Mouse (Mus musculus): ENCODE results near the gene Prox2. TPM values are rescaled to one million over a fixed set of nuclear protein-coding genes. Genes with fewer than 3 reads are reported as not detected.
"Not testable (repeated sequence)": the region's sequence is repeated elsewhere in the genome, so short reads cannot be mapped to it uniquely, and the experiment has no call there.

The Prox2 gene
- polyA plus RNA-seq, 1 experiment from 2014 or later, result 3.1 TPM

DNA sequence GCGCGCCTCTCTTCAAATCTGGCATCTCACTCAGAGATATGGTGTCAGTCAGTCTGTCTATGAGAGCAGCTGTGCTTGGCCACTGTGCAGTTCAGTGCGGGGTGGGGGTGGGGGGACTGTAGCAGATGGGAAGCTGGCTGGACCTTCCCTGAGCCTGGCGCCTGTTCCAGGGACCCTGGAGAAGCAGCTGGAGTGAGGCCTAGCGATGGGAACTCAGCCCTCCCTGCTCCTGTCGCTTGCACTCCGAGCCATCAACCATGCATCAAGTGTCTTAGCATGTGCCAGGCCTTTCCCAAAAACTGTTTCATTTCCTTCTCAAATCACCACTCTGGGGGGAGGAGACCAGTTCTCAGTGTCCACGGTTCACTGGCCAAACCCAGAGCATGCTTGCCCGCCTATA lies 35.1 kb upstream of the Prox2 start:
- peak overlapping the region; percentile 55; the same call in 1 of the 2 replicates for H3K27ac ChIP-seq (replicated peaks)
- peaks cover 21% of the 10 kb centered on the region for H3K4me1 ChIP-seq
- H3K4me3 ChIP-seq (replicated peaks), result no peak overlapping the region
- H3K36me3 ChIP-seq, result no peaks in the 10 kb centered on the region
- peak; percentile 63 for ATAC-seq (ENCODE audit: insufficient number of reproducible peaks, low FRiP score, low TSS enrichment, low read depth)
- no peaks in the 10 kb centered on the region for H3K9me3 ChIP-seq (replicated peaks)
- H3K27me3 ChIP-seq, result peaks cover 14% of the 10 kb centered on the region
- WGBS, result 57% methylated on average over 9 of the region's 9 CpGs
- no peak overlapping the region for H3K9ac ChIP-seq
- H3K4me2 ChIP-seq (replicated peaks), result no peak overlapping the region

DNA sequence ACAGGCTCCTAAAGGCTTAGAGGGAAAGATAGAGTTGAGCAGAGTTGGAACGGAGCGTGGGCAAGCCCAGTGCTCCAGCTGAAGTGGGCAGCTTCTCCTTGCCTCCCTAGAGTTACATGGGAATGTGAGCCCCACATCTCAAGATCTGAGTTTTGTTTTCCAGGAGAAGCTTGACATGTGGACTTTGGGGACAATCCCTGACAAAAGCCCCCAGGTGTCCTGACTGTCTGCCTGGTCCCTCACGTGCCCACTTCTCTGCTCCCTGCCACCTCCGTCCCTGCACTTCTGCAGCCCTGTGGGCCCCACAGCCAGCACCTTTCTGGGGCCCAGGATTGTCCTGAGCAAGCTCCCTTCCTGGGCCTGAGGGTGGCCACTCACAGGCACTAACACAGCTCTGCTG lies 34.3 kb upstream of the Prox2 start:
- Histone ChIP-seq H3K4me1 (peaks cover 22% of the 10 kb centered on the region), H3K4me3 (replicated peaks) (no peak overlapping the region), H3K27me3 (peaks cover 6% of the 10 kb centered on the region; the same call in 1 of the 2 replicates), H3K27ac (replicated peaks) (0 out of 2 replicates have a peak overlapping the region, but pooled peaks have one; percentile 7), H3K36me3 (no peaks in the 10 kb centered on the region), H3K4me2 (replicated peaks) (no peak overlapping the region), H3K9ac (no peak overlapping the region), H3K9me3 (replicated peaks) (no peaks in the 10 kb centered on the region)
- 86% methylated on average over 4 of the region's 4 CpGs for WGBS
- no peak for ATAC-seq (ENCODE audit: insufficient number of reproducible peaks, low FRiP score, low TSS enrichment, low read depth)

DNA sequence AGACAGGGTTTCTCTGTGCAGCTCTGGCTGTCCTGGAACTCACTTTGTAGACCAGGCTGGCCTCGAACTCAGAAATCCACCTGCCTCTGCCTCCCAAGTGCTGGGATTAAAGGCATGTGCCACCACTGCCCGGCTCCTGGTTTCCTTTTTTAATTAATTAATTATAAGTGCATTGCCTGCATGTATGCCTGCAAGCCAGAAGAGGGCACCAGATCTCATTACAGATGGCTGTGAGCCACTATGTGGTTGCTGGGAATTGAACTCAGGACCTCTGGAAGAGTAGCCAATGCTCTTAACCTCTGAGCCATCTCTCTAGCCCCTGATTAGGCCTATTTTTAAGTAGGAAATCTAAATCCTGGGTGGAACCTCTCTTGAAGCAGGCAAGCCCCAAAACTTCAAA lies 33.7 kb upstream of the Prox2 start:
- H3K4me2 ChIP-seq (replicated peaks); H3K27ac ChIP-seq (replicated peaks); H3K9ac ChIP-seq; ATAC-seq (ENCODE audit: insufficient number of reproducible peaks, low FRiP score, low TSS enrichment, low read depth); H3K27me3 ChIP-seq; H3K4me3 ChIP-seq (replicated peaks); H3K36me3 ChIP-seq; H3K9me3 ChIP-seq (replicated peaks): not testable (repeated sequence)
- 48% methylated on average over 2 of the region's 2 CpGs for WGBS
- H3K4me1 ChIP-seq, result peaks cover 22% of the 10 kb centered on the region

DNA sequence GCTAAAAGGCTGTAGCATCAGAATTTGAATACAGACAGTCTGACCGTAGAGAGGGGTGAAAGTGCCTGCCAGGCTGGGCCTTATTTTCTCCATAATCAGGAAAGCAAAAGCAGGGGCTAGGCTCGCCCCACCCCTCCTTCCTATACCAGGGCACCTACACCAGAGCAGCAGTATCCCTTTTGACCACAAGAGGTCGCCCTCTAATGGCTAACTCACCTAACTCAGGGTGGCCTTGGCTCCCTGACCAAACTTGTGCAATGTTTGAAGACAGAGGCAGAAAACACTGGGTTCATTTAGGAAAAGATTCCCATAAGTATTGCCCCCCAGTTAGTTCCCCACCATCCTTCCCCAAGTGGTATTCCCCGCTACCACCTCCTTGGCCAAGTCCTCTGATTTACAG lies 32.2 kb upstream of the Prox2 start:
- Histone ChIP-seq H3K9ac (no peak overlapping the region), H3K4me2 (replicated peaks) (no peak overlapping the region), H3K4me1 (peaks cover 22% of the 10 kb centered on the region), H3K36me3 (no peaks in the 10 kb centered on the region), H3K27me3 (peaks cover 5% of the 10 kb centered on the region), H3K9me3 (replicated peaks) (no peaks in the 10 kb centered on the region), H3K4me3 (replicated peaks) (no peak overlapping the region), H3K27ac (replicated peaks) (no peak overlapping the region)
- WGBS, result 12% methylated on average over 4 of the region's 4 CpGs
- 0 out of 2 replicates have a peak, but pooled peaks have one; percentile 55 for ATAC-seq (ENCODE audit: insufficient number of reproducible peaks, low FRiP score, low TSS enrichment, low read depth)

DNA sequence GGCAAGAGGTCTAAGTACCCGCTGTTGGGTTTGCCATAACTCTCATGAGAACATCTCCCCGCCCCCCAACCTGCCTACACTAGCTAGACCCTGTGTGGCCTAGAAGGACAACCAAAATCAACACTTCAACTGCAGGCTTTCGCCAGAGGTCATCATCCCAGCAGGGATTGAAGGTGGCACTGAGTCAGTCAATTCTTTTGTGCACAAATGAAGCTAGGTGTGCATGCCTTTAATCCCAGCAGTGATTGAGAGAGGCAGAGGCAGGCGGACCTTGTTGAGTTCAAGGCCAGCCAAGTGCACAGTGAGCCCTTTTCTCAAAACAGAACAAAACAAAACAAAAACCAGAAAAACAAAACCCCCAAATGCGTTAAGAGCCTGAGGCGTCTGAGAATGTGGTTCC lies 30.5 kb upstream of the Prox2 start:
- no peak for ATAC-seq (ENCODE audit: insufficient number of reproducible peaks, low FRiP score, low TSS enrichment, low read depth)

DNA sequence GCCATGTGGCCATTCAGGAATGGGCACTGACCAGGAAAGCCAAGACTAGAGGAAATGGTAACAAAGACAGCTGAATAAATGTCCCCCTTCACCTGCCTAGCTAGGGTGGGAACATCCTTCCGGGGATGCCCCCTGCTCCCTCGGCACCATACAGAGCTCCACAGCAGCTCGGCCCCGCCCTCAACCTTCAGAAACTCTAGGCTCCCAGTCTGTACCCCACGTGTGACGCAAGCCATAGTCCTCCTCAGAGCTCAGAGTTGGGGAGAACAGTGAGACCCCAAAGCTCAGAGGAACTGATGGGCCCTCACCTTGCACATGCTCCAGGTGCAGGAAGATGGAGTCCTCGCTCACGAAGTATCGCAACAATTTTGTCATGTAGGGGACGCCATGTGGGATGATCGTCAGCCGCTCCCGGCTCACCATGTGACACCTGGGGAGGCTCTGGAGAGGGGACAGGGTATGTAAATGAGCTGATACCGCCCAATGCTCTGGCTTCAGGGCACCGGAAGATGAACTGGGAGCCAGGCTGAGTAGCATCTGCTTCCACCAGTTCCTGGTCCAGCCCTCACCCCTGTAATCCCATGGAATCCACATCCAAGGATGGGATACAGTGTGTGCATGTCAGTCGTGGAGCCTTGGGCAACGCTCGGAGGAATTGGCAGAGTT lies 29.6 kb upstream of the Prox2 start:
- no peak for ATAC-seq (ENCODE audit: insufficient number of reproducible peaks, low FRiP score, low TSS enrichment, low read depth)
- WGBS, result 45% methylated on average over 18 of the region's 18 CpGs
- H3K9me3 ChIP-seq (replicated peaks), result no peaks in the 10 kb centered on the region
- 0 out of 2 replicates have a peak, but pooled peaks cover 4% of the 10 kb centered on the region for H3K36me3 ChIP-seq
- H3K4me3 ChIP-seq (replicated peaks), result no peak overlapping the region
- no peak overlapping the region for H3K4me2 ChIP-seq (replicated peaks)
- peaks cover 17% of the 10 kb centered on the region; the same call in 1 of the 2 replicates for H3K4me1 ChIP-seq
- no peak overlapping the region for H3K27ac ChIP-seq (replicated peaks)
- peaks cover 5% of the 10 kb centered on the region for H3K27me3 ChIP-seq
- H3K9ac ChIP-seq, result no peak overlapping the region

More for the DNA sequence above, 30.5 kb upstream of the Prox2 start:
- Histone ChIP-seq H3K9me3 (replicated peaks) (no peaks in the 10 kb centered on the region), H3K4me2 (replicated peaks) (no peak overlapping the region), H3K27ac (replicated peaks) (no peak overlapping the region), H3K27me3 (peaks cover 5% of the 10 kb centered on the region), H3K36me3 (no peaks in the 10 kb centered on the region), H3K9ac (no peak overlapping the region), H3K4me1 (peaks cover 21% of the 10 kb centered on the region), H3K4me3 (replicated peaks) (no peak overlapping the region)
- 76% methylated on average over 6 of the region's 6 CpGs for WGBS

DNA sequence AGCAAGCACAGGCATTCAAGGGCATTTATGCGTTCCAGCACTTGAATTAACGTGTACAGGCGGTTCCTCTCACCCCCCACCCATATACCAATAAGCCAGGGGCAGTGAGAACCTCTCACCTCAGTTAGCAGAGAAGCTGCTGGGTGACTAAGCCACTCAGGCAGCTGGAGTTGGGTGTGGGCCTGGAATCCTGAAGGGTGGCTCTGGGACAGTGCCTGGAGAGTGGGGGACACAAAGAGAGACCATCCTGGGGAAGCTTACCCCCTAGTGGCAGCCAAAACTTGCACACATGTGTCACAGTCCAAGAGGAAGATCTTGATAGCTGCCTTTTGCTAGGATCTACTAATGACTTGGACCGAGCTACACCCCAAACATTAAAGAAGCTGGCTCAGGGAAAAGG lies 26.1 kb upstream of the Prox2 start:
- no peak overlapping the region for H3K27ac ChIP-seq (replicated peaks)
- 67% methylated on average over 4 of the region's 4 CpGs for WGBS
- ATAC-seq (ENCODE audit: insufficient number of reproducible peaks, low FRiP score, low TSS enrichment, low read depth), result no peak

DNA sequence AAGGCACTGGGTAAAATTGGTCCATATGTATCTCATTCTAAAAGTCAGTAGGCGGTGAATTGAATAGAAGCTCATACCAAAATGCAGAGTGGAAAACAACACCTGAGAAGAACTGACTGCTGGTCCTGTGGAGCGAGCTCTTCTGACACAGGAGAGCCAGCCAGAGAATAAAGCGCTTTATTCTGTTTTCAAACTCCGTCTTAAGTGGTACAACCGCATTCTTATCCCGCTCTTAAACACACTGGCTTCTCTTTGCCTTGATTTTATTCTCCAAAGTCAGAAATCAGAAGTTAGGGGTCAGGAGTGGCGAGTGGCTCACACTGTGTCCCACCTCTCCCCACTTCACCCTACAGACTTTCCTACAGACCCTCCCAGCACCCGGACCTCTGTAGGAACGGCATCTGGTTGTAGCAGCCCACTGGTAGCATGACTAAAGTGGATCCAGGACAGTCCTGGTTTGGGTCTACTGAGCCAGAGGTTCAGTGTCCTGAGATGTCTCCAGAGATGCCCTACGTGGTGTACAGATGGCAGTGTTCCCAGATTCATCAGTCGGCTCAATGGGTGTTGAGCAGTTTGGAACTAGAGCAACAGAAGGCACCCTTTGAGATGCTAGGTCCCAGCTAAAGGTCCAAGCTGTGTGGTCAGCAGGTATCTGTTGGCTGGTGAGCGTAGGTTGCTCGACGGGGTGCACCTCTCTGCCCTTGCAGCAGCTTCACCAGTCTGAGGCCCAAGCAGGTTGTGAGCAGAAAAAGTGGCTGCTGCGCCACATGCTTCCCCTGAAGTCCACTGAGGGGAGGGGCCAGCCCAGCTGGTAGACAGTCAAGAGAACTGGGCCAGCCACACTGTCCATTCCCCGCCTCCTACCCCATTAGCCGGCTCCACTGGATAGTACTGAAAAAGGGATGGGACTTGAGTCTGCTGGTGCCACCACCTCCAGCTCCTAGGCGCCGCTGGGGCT lies 25.2 kb upstream of the Prox2 start:
- Histone ChIP-seq H3K4me2 (replicated peaks) (no peak overlapping the region), H3K27ac (replicated peaks) (0 out of 2 replicates have a peak overlapping the region, but pooled peaks have one; percentile 9), H3K4me3 (replicated peaks) (no peak overlapping the region), H3K9ac (no peak overlapping the region), H3K36me3 (peaks cover 40% of the 10 kb centered on the region), H3K4me1 (peaks cover 12% of the 10 kb centered on the region; the same call in 1 of the 2 replicates), H3K9me3 (replicated peaks) (no peaks in the 10 kb centered on the region), H3K27me3 (peaks cover 5% of the 10 kb centered on the region)
- peak; percentile 48; the same call in 1 of the 2 replicates for ATAC-seq (ENCODE audit: insufficient number of reproducible peaks, low FRiP score, low TSS enrichment, low read depth)
- 74% methylated on average over 19 of the region's 19 CpGs for WGBS

More for the DNA sequence above, 26.1 kb upstream of the Prox2 start:
- no peak overlapping the region for H3K9ac ChIP-seq
- H3K4me1 ChIP-seq, result peaks cover 12% of the 10 kb centered on the region; the same call in 1 of the 2 replicates
- no peak overlapping the region for H3K4me3 ChIP-seq (replicated peaks)
- H3K36me3 ChIP-seq, result peaks cover 33% of the 10 kb centered on the region
- no peaks in the 10 kb centered on the region for H3K9me3 ChIP-seq (replicated peaks)
- H3K27me3 ChIP-seq, result peaks cover 5% of the 10 kb centered on the region
- no peak overlapping the region for H3K4me2 ChIP-seq (replicated peaks)

DNA sequence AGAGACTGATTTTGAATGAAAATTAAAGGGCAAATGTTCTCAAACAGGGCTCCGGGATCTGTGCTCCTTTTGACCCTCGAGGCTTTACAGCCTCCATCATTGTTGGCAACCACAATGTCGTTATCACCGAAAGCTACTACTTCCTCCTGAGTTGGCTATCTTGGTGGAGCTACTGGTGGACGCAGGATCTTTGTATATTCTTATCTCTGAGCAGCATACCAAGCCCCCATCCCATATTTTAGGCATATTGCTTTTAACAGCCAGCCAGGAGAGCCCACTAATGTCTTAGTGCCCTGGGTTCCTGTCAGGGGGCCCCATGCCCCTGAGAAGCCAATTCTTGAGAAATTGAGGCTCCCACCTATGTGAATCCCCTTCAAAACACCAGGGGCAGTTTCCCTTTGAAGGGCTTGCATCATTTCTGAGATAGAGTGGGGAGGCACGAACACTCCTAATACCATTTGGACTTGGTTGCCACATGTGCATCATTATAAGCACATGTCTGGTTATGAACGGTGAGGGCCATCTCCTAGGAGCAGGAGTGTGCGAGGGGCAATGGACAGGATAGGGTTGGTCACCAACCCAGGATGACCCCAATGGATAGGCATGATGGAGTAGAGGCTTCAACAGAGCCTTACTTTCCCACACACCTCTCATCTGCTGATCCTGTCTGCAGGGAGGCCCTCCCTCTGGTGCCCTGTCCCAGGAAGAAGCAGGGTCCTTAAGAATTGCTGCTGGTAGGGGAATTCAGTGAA lies 23.7 kb upstream of the Prox2 start:
- Histone ChIP-seq H3K9ac (no peak overlapping the region), H3K36me3 (peaks cover 56% of the 10 kb centered on the region), H3K27me3 (peaks cover 3% of the 10 kb centered on the region), H3K9me3 (replicated peaks) (no peaks in the 10 kb centered on the region), H3K4me3 (replicated peaks) (no peak overlapping the region), H3K27ac (replicated peaks) (no peak overlapping the region), H3K4me1 (peaks cover 9% of the 10 kb centered on the region; the same call in 1 of the 2 replicates), H3K4me2 (replicated peaks) (no peak overlapping the region)
- WGBS, result 78% methylated on average over 8 of the region's 8 CpGs
- ATAC-seq (ENCODE audit: insufficient number of reproducible peaks, low FRiP score, low TSS enrichment, low read depth), result no peak

DNA sequence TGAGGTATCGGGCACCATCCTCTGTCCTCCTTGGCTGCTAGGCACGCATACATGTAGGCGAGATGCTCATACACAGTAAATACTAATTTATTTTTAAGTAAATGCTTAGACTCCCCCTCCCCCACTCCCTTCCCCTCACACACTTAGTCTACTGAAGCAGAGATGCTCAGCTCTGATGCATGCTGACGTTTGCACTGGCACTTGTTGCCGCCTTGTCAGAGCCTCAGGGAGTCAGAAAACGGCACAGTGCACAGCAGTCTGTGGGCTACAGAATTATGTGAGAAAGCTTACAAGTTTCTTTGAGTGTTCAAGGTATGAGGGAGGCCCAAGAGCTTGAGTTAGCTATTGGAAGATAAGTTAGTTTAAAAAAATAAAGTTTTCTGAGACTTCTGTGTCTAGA lies 20.8 kb upstream of the Prox2 start:
- H3K36me3 ChIP-seq, result peaks cover 72% of the 10 kb centered on the region
- no peak for ATAC-seq (ENCODE audit: insufficient number of reproducible peaks, low FRiP score, low TSS enrichment, low read depth)
- WGBS, result 88% methylated on average over 6 of the region's 6 CpGs
- no peak overlapping the region for H3K4me3 ChIP-seq (replicated peaks)
- no peak overlapping the region for H3K27ac ChIP-seq (replicated peaks)
- H3K4me1 ChIP-seq, result peaks cover 13% of the 10 kb centered on the region
- no peak overlapping the region for H3K4me2 ChIP-seq (replicated peaks)
- no peak overlapping the region for H3K9ac ChIP-seq
- H3K27me3 ChIP-seq, result no peaks in the 10 kb centered on the region
- no peaks in the 10 kb centered on the region for H3K9me3 ChIP-seq (replicated peaks)
